22 mouse cellular contexts compared by ENCODE assay signal in the genomic region with DNA sequence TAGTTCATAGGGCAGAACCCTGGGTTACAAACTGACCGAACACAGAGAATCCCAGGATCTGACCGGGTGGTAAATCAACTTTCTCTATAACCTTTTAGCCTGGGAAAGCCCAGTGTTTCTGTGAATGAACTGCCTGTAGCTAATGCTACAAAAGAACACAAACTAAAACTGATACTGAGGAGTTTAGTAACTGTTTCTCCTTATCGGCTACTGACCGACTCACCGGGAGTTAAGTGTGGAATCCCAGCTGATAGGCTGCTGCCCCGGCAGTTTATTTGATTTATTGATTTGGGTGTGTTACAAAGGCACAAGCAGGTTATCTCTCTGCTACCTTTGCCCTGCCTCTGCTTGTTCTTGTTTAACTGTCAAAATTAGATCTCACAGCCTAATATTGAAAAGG. TPM values are rescaled to one million over a fixed set of nuclear protein-coding genes. Genes with fewer than 3 reads are reported as not detected.
DNase-seq lines count a peak whose midpoint lies in the region; ATAC-seq lines count a peak whose summit lies in the region.
"Had no signal": no experiment of that assay in that cellular context is flagged by ENCODE, and none has a peak within 500 bp of the region (broad histone marks: within the 10 kb centered on the region; RNA-seq: fewer than 3 reads in every experiment).

No protein-coding gene starts in this region.

- H3K4me1 ChIP-seq in midbrain, embryonic 11.5 days (ENCODE audit: control insufficient read depth, insufficient read depth, low read length): peaks cover 7% of the 10 kb centered on the region; the same call in 1 of the 2 replicates
- peaks cover 15% of the 10 kb centered on the region for H3K4me1 ChIP-seq in midbrain, embryonic 16.5 days (ENCODE audit: control insufficient read depth, insufficient read depth, low read length)
- peaks cover 54% of the 10 kb centered on the region for H3K4me1 ChIP-seq in liver, embryonic 11.5 days (replicated peaks; ENCODE audit: control insufficient read depth, insufficient read depth, low read length)
- peaks cover 12% of the 10 kb centered on the region for H3K4me1 ChIP-seq in forebrain, embryonic 14.5 days (ENCODE audit: control insufficient read depth, insufficient read depth, low read length)
- H3K4me1 ChIP-seq: limb, embryonic 15.5 days had no signal

- DNase-seq in midbrain, embryonic 11.5 days (ENCODE audit: low spot score, missing footprints): peak; percentile 2
- no peak for DNase-seq in liver, embryonic 11.5 days (ENCODE audit: low spot score)
- no peak for DNase-seq in gastrocnemius, adult 8-10 months (ENCODE audit: low spot score in 2 of 2)
- DNase-seq in ovary, postnatal 14 days (ENCODE audit: low spot score): no peak
- DNase-seq in forebrain, embryonic 14.5 days (ENCODE audit: low spot score): no peak
- DNase-seq: adrenal gland, postnatal 25 days; cerebellum, adult 2 months; gastrocnemius, postnatal 10 days; heart, postnatal 14 days; kidney, adult 9 months; kidney, postnatal 36 days; lung, postnatal 36 days; retina, postnatal 1 day; thymus, postnatal 25 days had no signal

- no peak overlapping the region for H3K4me3 ChIP-seq in midbrain, embryonic 11.5 days (ENCODE audit: low read depth, low read length)
- no peak overlapping the region for H3K4me3 ChIP-seq in midbrain, embryonic 16.5 days (ENCODE audit: low read depth, low read length)
- no peak overlapping the region for H3K4me3 ChIP-seq in liver, embryonic 11.5 days (ENCODE audit: low read depth, low read length)
- H3K4me3 ChIP-seq in forebrain, embryonic 14.5 days (ENCODE audit: low read depth, low read length): no peak overlapping the region
- H3K4me3 ChIP-seq: embryonic facial prominence, embryonic 13.5 days; forebrain, embryonic 10.5 days; limb, embryonic 15.5 days; midbrain, embryonic 12.5 days; neural tube, embryonic 15.5 days had no signal

- ATAC-seq in midbrain, embryonic 11.5 days (ENCODE audit: low FRiP score): no peak
- ATAC-seq in midbrain, embryonic 16.5 days: no peak
- peak; percentile 15; the same call in 1 of the 2 replicates for ATAC-seq in liver, embryonic 11.5 days (replicated peaks; ENCODE audit: low FRiP score)
- peak; percentile 42 for ATAC-seq in megakaryocyte-erythroid progenitor cell, adult 5-6 weeks (replicated peaks; ENCODE audit: low FRiP score, low TSS enrichment, poor library complexity, severe bottlenecking)
- ATAC-seq in forebrain, embryonic 14.5 days: no peak
- ATAC-seq: hindbrain, embryonic 16.5 days had no signal

- H3K27ac ChIP-seq in midbrain, embryonic 11.5 days (ENCODE audit: low read depth, low read length): no peak overlapping the region
- H3K27ac ChIP-seq in midbrain, embryonic 16.5 days (ENCODE audit: low read length): no peak overlapping the region
- peak overlapping the region; percentile 99 for H3K27ac ChIP-seq in liver, embryonic 11.5 days (ENCODE audit: low read depth, low read length)
- H3K27ac ChIP-seq in forebrain, embryonic 14.5 days (ENCODE audit: low read depth, low read length): no peak overlapping the region
- H3K27ac ChIP-seq: embryonic facial prominence, embryonic 13.5 days; forebrain, embryonic 10.5 days; limb, embryonic 15.5 days; midbrain, embryonic 12.5 days; neural tube, embryonic 15.5 days had no signal

- 80% methylated on average over 6 of the region's 6 CpGs for WGBS in midbrain, embryonic 11.5 days
- WGBS in midbrain, embryonic 16.5 days: 73% methylated on average over 6 of the region's 6 CpGs
- 19% methylated on average over 6 of the region's 6 CpGs for WGBS in liver, embryonic 11.5 days
- WGBS in forebrain, embryonic 14.5 days: 89% methylated on average over 6 of the region's 6 CpGs

- H3K27me3 ChIP-seq in midbrain, embryonic 11.5 days (ENCODE audit: control insufficient read depth, insufficient read depth, low read length): no peaks in the 10 kb centered on the region
- H3K27me3 ChIP-seq in midbrain, embryonic 16.5 days (ENCODE audit: control insufficient read depth, insufficient read depth, low read depth, low read length): no peaks in the 10 kb centered on the region
- no peaks in the 10 kb centered on the region for H3K27me3 ChIP-seq in liver, embryonic 11.5 days (replicated peaks; ENCODE audit: control insufficient read depth, insufficient read depth, low read length)
- H3K27me3 ChIP-seq in forebrain, embryonic 14.5 days (replicated peaks; ENCODE audit: control insufficient read depth, insufficient read depth, low read length): no peaks in the 10 kb centered on the region
- H3K27me3 ChIP-seq: neural tube, embryonic 15.5 days had no signal

- no peaks in the 10 kb centered on the region for H3K9me3 ChIP-seq in midbrain, embryonic 11.5 days (ENCODE audit: control insufficient read depth, low read length)
- H3K9me3 ChIP-seq in midbrain, embryonic 16.5 days (replicated peaks; ENCODE audit: control insufficient read depth, low read length, poor library complexity, severe bottlenecking): no peaks in the 10 kb centered on the region
- H3K9me3 ChIP-seq in liver, embryonic 11.5 days (ENCODE audit: control insufficient read depth, low read length): no peaks in the 10 kb centered on the region
- H3K9me3 ChIP-seq in forebrain, embryonic 14.5 days (replicated peaks; ENCODE audit: control insufficient read depth, low read length): no peaks in the 10 kb centered on the region
- H3K9me3 ChIP-seq: embryonic facial prominence, embryonic 13.5 days; forebrain, embryonic 10.5 days; limb, embryonic 15.5 days; midbrain, embryonic 12.5 days; neural tube, embryonic 15.5 days had no signal

- H3K4me2 ChIP-seq in midbrain, embryonic 11.5 days: no peak overlapping the region
- H3K4me2 ChIP-seq in midbrain, embryonic 16.5 days (ENCODE audit: low read length): no peak overlapping the region
- H3K4me2 ChIP-seq in liver, embryonic 11.5 days: peak overlapping the region; percentile 61
- no peak overlapping the region for H3K4me2 ChIP-seq in forebrain, embryonic 14.5 days (ENCODE audit: low read length)
- H3K4me2 ChIP-seq: embryonic facial prominence, embryonic 13.5 days; limb, embryonic 15.5 days; midbrain, embryonic 12.5 days; neural tube, embryonic 15.5 days had no signal

- H3K36me3 ChIP-seq in midbrain, embryonic 11.5 days (ENCODE audit: control insufficient read depth, insufficient read depth, low read length): no peaks in the 10 kb centered on the region
- H3K36me3 ChIP-seq in midbrain, embryonic 16.5 days (ENCODE audit: control insufficient read depth, insufficient read depth, low read length): no peaks in the 10 kb centered on the region
- H3K36me3 ChIP-seq in liver, embryonic 11.5 days (ENCODE audit: control insufficient read depth, insufficient read depth, low read length): no peaks in the 10 kb centered on the region
- H3K36me3 ChIP-seq in forebrain, embryonic 14.5 days (ENCODE audit: control insufficient read depth, insufficient read depth, low read length): no peaks in the 10 kb centered on the region
- H3K36me3 ChIP-seq: embryonic facial prominence, embryonic 13.5 days; forebrain, embryonic 10.5 days; limb, embryonic 15.5 days; midbrain, embryonic 12.5 days; neural tube, embryonic 15.5 days had no signal

- no peak overlapping the region for H3K9ac ChIP-seq in midbrain, embryonic 11.5 days (ENCODE audit: low read length)
- no peak overlapping the region for H3K9ac ChIP-seq in midbrain, embryonic 16.5 days (ENCODE audit: low read depth, low read length)
- peak overlapping the region; percentile 56 for H3K9ac ChIP-seq in liver, embryonic 11.5 days (ENCODE audit: low read depth, low read length)
- no peak overlapping the region for H3K9ac ChIP-seq in forebrain, embryonic 14.5 days (ENCODE audit: low read length)
- H3K9ac ChIP-seq: embryonic facial prominence, embryonic 13.5 days; limb, embryonic 15.5 days; midbrain, embryonic 12.5 days; neural tube, embryonic 15.5 days had no signal

RNA-seq across cellular contexts. Expression of a gene that starts 9.0 kb away (rescaled TPM):
- polyA plus RNA-seq in midbrain, embryonic 11.5 days (2014; fragmentation: Nextera tagmentation; extraction: Ambion mirVana): 9.7 and 10.1 TPM in 2 replicates
- 27.3 and 28.2 TPM in 2 replicates for polyA plus RNA-seq in midbrain, embryonic 16.5 days (2015; fragmentation: Nextera tagmentation; extraction: Ambion mirVana)
- polyA plus RNA-seq in liver, embryonic 11.5 days (2014; fragmentation: Nextera tagmentation; extraction: Ambion mirVana): 19.5 and 19.9 TPM in 2 replicates
- total RNA-seq in megakaryocyte-erythroid progenitor cell, adult 5-6 weeks (2014; fragmentation: Nextera tagmentation): 18.1 and 25.6 TPM in 2 replicates
- 17.7 and 32.4 TPM in 2 replicates for total RNA-seq in megakaryocyte-erythroid progenitor cell, adult 5-6 weeks (2017)
- total RNA-seq in gastrocnemius, adult 8-10 months (2022): 1 to 10 TPM; 3.6 to 8.4 (median 6.4) TPM
- polyA plus RNA-seq in forebrain, embryonic 14.5 days (2014; fragmentation: Nextera tagmentation; extraction: Ambion mirVana): 34.9 and 35.5 TPM in 2 replicates

RNA-seq across cellular contexts. Expression of a gene that starts 9.1 kb away (rescaled TPM):
- 6.6 and 7.2 TPM in 2 replicates for polyA plus RNA-seq in midbrain, embryonic 11.5 days (2014; fragmentation: Nextera tagmentation; extraction: Ambion mirVana)
- 5.0 and 5.6 TPM in 2 replicates for polyA plus RNA-seq in midbrain, embryonic 16.5 days (2015; fragmentation: Nextera tagmentation; extraction: Ambion mirVana)
- 9.8 and 10.9 TPM in 2 replicates for polyA plus RNA-seq in liver, embryonic 11.5 days (2014; fragmentation: Nextera tagmentation; extraction: Ambion mirVana)
- 30.5 and 32.9 TPM in 2 replicates for total RNA-seq in megakaryocyte-erythroid progenitor cell, adult 5-6 weeks (2014; fragmentation: Nextera tagmentation)
- total RNA-seq in megakaryocyte-erythroid progenitor cell, adult 5-6 weeks (2017): 55.8 and 63.7 TPM in 2 replicates
- total RNA-seq in gastrocnemius, adult 8-10 months (2022): 10 to 100 TPM in 3 of 4 experiments, 1 to 10 TPM in 1; 4.5 to 15.5 (median 12.5) TPM
- 7.2 and 8.6 TPM in 2 replicates for polyA plus RNA-seq in forebrain, embryonic 14.5 days (2014; fragmentation: Nextera tagmentation; extraction: Ambion mirVana)

RNA-seq across cellular contexts. Expression of a gene that starts 37.0 kb away (rescaled TPM):
- polyA plus RNA-seq in midbrain, embryonic 11.5 days (2014; fragmentation: Nextera tagmentation; extraction: Ambion mirVana): 36.6 and 38.8 TPM in 2 replicates
- 4.3 TPM in 2 replicates for polyA plus RNA-seq in midbrain, embryonic 16.5 days (2015; fragmentation: Nextera tagmentation; extraction: Ambion mirVana)
- 55.6 and 63.4 TPM in 2 replicates for polyA plus RNA-seq in liver, embryonic 11.5 days (2014; fragmentation: Nextera tagmentation; extraction: Ambion mirVana)
- total RNA-seq in megakaryocyte-erythroid progenitor cell, adult 5-6 weeks (2014; fragmentation: Nextera tagmentation): 41.0 and 44.7 TPM in 2 replicates
- total RNA-seq in megakaryocyte-erythroid progenitor cell, adult 5-6 weeks (2017): 34.1 and 40.5 TPM in 2 replicates
- 10 to 100 TPM in 1 of 4 experiments, 1 to 10 TPM in 3; 8.6 to 10.0 (median 9.0) TPM for total RNA-seq in gastrocnemius, adult 8-10 months (2022)
- 11.2 and 12.6 TPM in 2 replicates for polyA plus RNA-seq in forebrain, embryonic 14.5 days (2014; fragmentation: Nextera tagmentation; extraction: Ambion mirVana)

RNA-seq across cellular contexts. Expression of a gene that starts 57.2 kb away (rescaled TPM):
- polyA plus RNA-seq in midbrain, embryonic 11.5 days (2014; fragmentation: Nextera tagmentation; extraction: Ambion mirVana): 13.2 and 14.7 TPM in 2 replicates
- 19.2 TPM in 2 replicates for polyA plus RNA-seq in midbrain, embryonic 16.5 days (2015; fragmentation: Nextera tagmentation; extraction: Ambion mirVana)
- polyA plus RNA-seq in liver, embryonic 11.5 days (2014; fragmentation: Nextera tagmentation; extraction: Ambion mirVana): 29.5 and 34.0 TPM in 2 replicates
- total RNA-seq in megakaryocyte-erythroid progenitor cell, adult 5-6 weeks (2014; fragmentation: Nextera tagmentation): 21.0 and 31.4 TPM in 2 replicates
- total RNA-seq in megakaryocyte-erythroid progenitor cell, adult 5-6 weeks (2017): 26.5 and 36.0 TPM in 2 replicates
- total RNA-seq in gastrocnemius, adult 8-10 months (2022): 10 to 100 TPM; 30.0 to 34.9 (median 32.2) TPM
- 8.4 and 12.8 TPM in 2 replicates for polyA plus RNA-seq in forebrain, embryonic 14.5 days (2014; fragmentation: Nextera tagmentation; extraction: Ambion mirVana)

Comparison
In these comparisons a context has a peak if more than half of its experiments do, and no peak if none do; other contexts are left out.
1. ATAC-seq: peak in liver, embryonic 11.5 days (single experiment) and megakaryocyte-erythroid progenitor cell, adult 5-6 weeks (single experiment); none in midbrain, embryonic 11.5 days (single experiment), midbrain, embryonic 16.5 days (single experiment) and forebrain, embryonic 14.5 days (single experiment).